Mouse (Mus musculus) heart, embryonic 14.5 days (tissue): ENCODE data around the gene Nat8f5. TPM values are rescaled to one million over a fixed set of nuclear protein-coding genes. Genes with fewer than 3 reads are reported as not detected.
"Not testable (repeated sequence)": the region's sequence is repeated elsewhere in the genome, so short reads cannot be mapped to it uniquely, and the experiment has no call there.

ENCODE experiments used
- ATAC-seq: fragments of 200-750 bp; cut with Nextera tagmentation; 2 replicates; pipeline ENCODE4 v1.8.0; 2017; ENCODE audit warnings: low read depth, moderate TSS enrichment; ENCODE audit not compliant: insufficient number of reproducible peaks, insufficient read depth, low FRiP score
- H3K27ac ChIP-seq, 2 experiments: fragments of 200-500 bp in 1 of 2; fragments of 300-500 bp in 1 of 2; sonication (generic) in 1 of 2; replicated peaks in 1 of 2; 2 replicates each; pipeline ENCODE4 v1.5.1; 2012 to 2014; ENCODE audit warnings: low read depth in 2 of 2, low read length in 2 of 2, control low read depth in 1 of 2, mild to moderate bottlenecking in 1 of 2, mixed read lengths in 1 of 2; ENCODE audit not compliant: control insufficient read depth in 1 of 2, insufficient read depth in 1 of 2
- H3K27me3 ChIP-seq: fragments of 300-500 bp; sonication (generic); 2 replicates; pipeline ENCODE4 v1.6.1; 2014; ENCODE audit warnings: mild to moderate bottlenecking, low read length, control low read depth; ENCODE audit not compliant: control insufficient read depth, insufficient read depth
- H3K36me3 ChIP-seq: fragments of 300-500 bp; sonication (generic); 2 replicates; pipeline ENCODE4 v1.6.1; 2014; ENCODE audit warnings: mild to moderate bottlenecking, control low read depth, low read length, mixed read lengths; ENCODE audit not compliant: control insufficient read depth, insufficient read depth
- H3K4me1 ChIP-seq, 2 experiments: fragments of 200-500 bp in 1 of 2; fragments of 300-500 bp in 1 of 2; sonication (generic) in 1 of 2; 2 replicates each; pipeline ENCODE4 v1.6.1; 2012 to 2014; ENCODE audit warnings: low read length in 2 of 2, control low read depth in 1 of 2, mixed read lengths in 1 of 2; ENCODE audit not compliant: control insufficient read depth in 2 of 2, insufficient read depth in 2 of 2
- H3K4me2 ChIP-seq: fragments of 300-500 bp; sonication (generic); 2 replicates; pipeline ENCODE4 v1.6.1; 2014; ENCODE audit warnings: mild to moderate bottlenecking, low read length
- H3K4me3 ChIP-seq, 2 experiments: fragments of 200-500 bp in 1 of 2; fragments of 300-500 bp in 1 of 2; sonication (generic) in 1 of 2; 2 replicates each; pipeline ENCODE4 v1.5.1; 2012 to 2014; ENCODE audit warnings: low read length in 2 of 2, mild to moderate bottlenecking in 2 of 2, control low read depth in 1 of 2, low read depth in 1 of 2, moderate library complexity in 1 of 2; ENCODE audit not compliant: control insufficient read depth in 1 of 2, insufficient read depth in 1 of 2
- H3K9ac ChIP-seq: fragments of 300-500 bp; sonication (generic); 2 replicates; pipeline ENCODE4 v1.6.1; 2014; ENCODE audit warnings: mild to moderate bottlenecking, low read length
- H3K9me3 ChIP-seq: fragments of 300-500 bp; sonication (generic); 2 replicates; pipeline ENCODE4 v1.6.1; 2016; ENCODE audit warnings: low read length, control low read depth; ENCODE audit not compliant: control insufficient read depth
- WGBS: fragments of 180-500 bp; shearing (Covaris S2); extraction: QIAGEN DNeasy Blood & Tissue Kit; methylation state at CpG from one replicate; pipeline ENCODE4 v1.1.7; 2014; 5-methylcytosine and 5-hydroxymethylcytosine counted together
- polyA plus RNA-seq: library from polyadenylated mRNA; unstranded; fragments of >200 nt; fragmentation: Nextera tagmentation; extraction: Ambion mirVana; gene quantifications from 2 replicates; pipeline ENCODE4 v1.2.1, GENCODE M21; 2014

The Nat8f5 gene
- polyA plus RNA-seq: not detected in 2 replicates

- WGBS: 75% methylated on average over 5 of the region's 5 CpGs
- Histone ChIP-seq H3K4me1 (no peaks in the 10 kb centered on the region), H3K27me3 (no peaks in the 10 kb centered on the region), H3K9me3 (no peaks in the 10 kb centered on the region), H3K27ac (no peak within 1 kb of the TSS), H3K4me2 (no peak within 1 kb of the TSS), H3K9ac (no peak within 1 kb of the TSS), H3K36me3 (no peaks in the 10 kb centered on the region), H3K4me3 (no peak within 1 kb of the TSS)
- no peak for ATAC-seq
Measured at GRCm38 (mm10) chr6:85820837-85821236, at the start of gene Nat8f5, which contains the start of gene Nat8f6. TSS of gene Nat8f5 (minus strand) at chr6:85820972. TSS of gene Nat8f6 (minus strand) at chr6:85820954.

GRCm38 (mm10) chr6:85869006-85869405, 48.2 kb upstream of the Nat8f5 start, which contains the start of gene Nat8f2:
TSS of gene Nat8f2 (minus strand) at chr6:85869158.
- H3K27ac ChIP-seq, H3K36me3 ChIP-seq, H3K9me3 ChIP-seq, H3K9ac ChIP-seq, H3K4me2 ChIP-seq, ATAC-seq, H3K4me1 ChIP-seq, H3K4me3 ChIP-seq, H3K27me3 ChIP-seq: not testable (repeated sequence)
- WGBS: 79% methylated on average over 5 of the region's 5 CpGs

GRCm38 (mm10) chr6:85867726-85868690, 47.2 kb upstream of the Nat8f5 start:
- ATAC-seq: no peak
- 64% methylated on average over 8 of the region's 8 CpGs for WGBS
- no peaks in the 10 kb centered on the region for H3K36me3 ChIP-seq

GRCm38 (mm10) chr6:85866995-85867394, 46.2 kb upstream of the Nat8f5 start:
- no CpG with 5 or more reads among the region's 1 CpGs for WGBS
- ATAC-seq, H3K4me2 ChIP-seq, H3K27me3 ChIP-seq, H3K4me1 ChIP-seq, H3K36me3 ChIP-seq, H3K4me3 ChIP-seq, H3K9me3 ChIP-seq, H3K9ac ChIP-seq, H3K27ac ChIP-seq: not testable (repeated sequence)

More at GRCm38 (mm10) chr6:85867726-85868690, 47.2 kb upstream of the Nat8f5 start:
- Histone ChIP-seq H3K4me1 (no peaks in the 10 kb centered on the region), H3K4me2 (no peak overlapping the region), H3K9ac (no peak overlapping the region), H3K27me3 (no peaks in the 10 kb centered on the region), H3K9me3 (no peaks in the 10 kb centered on the region), H3K27ac (no peak overlapping the region), H3K4me3 (no peak overlapping the region)

- H3K4me3 ChIP-seq, H3K4me2 ChIP-seq, H3K4me1 ChIP-seq, H3K36me3 ChIP-seq, H3K27ac ChIP-seq, H3K27me3 ChIP-seq, ATAC-seq, H3K9me3 ChIP-seq, H3K9ac ChIP-seq: not testable (repeated sequence)
- WGBS: 85% methylated on average over 3 of the region's 3 CpGs
Measured at GRCm38 (mm10) chr6:85866166-85866565, 45.4 kb upstream of the Nat8f5 start.

- ATAC-seq, H3K27me3 ChIP-seq, H3K9ac ChIP-seq, H3K27ac ChIP-seq, H3K9me3 ChIP-seq, H3K4me1 ChIP-seq, H3K4me3 ChIP-seq, H3K4me2 ChIP-seq, H3K36me3 ChIP-seq: not testable (repeated sequence)
- 61% methylated on average over 6 of the region's 7 CpGs for WGBS
Measured at GRCm38 (mm10) chr6:85864900-85865639, 44.3 kb upstream of the Nat8f5 start.

GRCm38 (mm10) chr6:85863840-85864239, 43.1 kb upstream of the Nat8f5 start:
- H3K27me3 ChIP-seq: no peaks in the 10 kb centered on the region
- WGBS: 80% methylated on average over 2 of the region's 2 CpGs
- H3K36me3 ChIP-seq: no peaks in the 10 kb centered on the region
- no peak overlapping the region for H3K4me2 ChIP-seq
- no peaks in the 10 kb centered on the region for H3K4me1 ChIP-seq
- no peak for ATAC-seq
- H3K9ac ChIP-seq: no peak overlapping the region
- no peak overlapping the region for H3K4me3 ChIP-seq
- no peak overlapping the region for H3K27ac ChIP-seq
- H3K9me3 ChIP-seq: no peaks in the 10 kb centered on the region
